Comparison of ENCODE assay signal across 8 mouse cellular contexts in the genomic region with DNA sequence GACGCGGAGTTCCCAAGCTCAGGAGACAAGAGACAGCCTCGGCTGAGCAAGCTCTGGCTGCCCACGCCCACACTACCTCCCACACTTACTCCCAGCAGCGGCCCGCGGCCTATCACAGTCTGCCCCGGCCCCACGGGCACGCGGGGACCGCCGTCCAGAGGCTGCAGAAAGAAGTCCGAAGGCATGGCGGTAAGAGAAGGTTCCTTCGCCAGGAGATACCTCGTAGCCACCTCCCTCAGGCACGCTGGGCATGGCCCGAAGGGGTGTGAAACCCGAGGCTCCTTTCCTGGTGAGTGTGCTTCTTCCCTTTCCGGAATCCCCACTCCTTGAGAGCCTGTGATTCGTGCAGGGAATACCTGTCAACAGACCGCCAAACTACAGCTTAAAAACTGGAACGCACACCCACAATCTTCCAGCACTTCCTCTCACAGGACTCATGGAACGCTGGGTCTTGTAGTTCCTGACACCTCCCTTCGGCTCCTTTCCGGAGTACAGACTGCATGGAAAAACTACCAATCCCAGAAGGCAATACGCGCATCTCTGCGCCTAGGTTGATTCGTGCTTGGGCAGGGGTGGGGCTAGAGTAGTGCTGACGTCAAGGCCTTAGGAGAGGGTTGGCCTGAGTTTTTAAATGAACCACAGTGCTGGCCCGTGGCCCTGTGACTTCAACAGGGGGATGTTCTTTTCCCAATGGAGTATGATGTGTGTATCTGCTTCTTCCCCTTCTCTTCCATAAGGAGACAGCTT. TPM values are rescaled to one million over a fixed set of nuclear protein-coding genes. Genes with fewer than 3 reads are reported as not detected.
A peak's percentile ranks its signal among the peaks of the same experiment; 100 is the strongest.
DNase-seq lines count a peak whose midpoint lies in the region; ATAC-seq lines count a peak whose summit lies in the region.

A gene (minus strand): TSS at position 423 of the 747 bp plus-strand sequence.

- H3K4me2 ChIP-seq in hindbrain, embryonic 11.5 days (replicated peaks; ENCODE audit: low read depth, low read length) = peak within 1 kb of the TSS; percentile 89

- peak within 1 kb of the TSS; percentile 48 for H3K9ac ChIP-seq in hindbrain, embryonic 11.5 days (ENCODE audit: low read depth, low read length)

- peak; percentile 97 for DNase-seq in Muller cell, postnatal 12 days (ENCODE audit: inconsistent ontology term)
- peak; percentile 94 for DNase-seq in cerebellum, adult 9-11 months
- DNase-seq in frontal cortex, adult 2 months (ENCODE audit: extremely low spot score in 1 of 2, low spot score in 1 of 2) = peak; percentile 94 to 96
- DNase-seq in hindbrain, embryonic 11.5 days (ENCODE audit: low spot score) = peak; percentile 95
- peak; percentile 79 to 86 for DNase-seq in layer of hippocampus, postnatal 10 days (ENCODE audit: low spot score in 2 of 2)
- DNase-seq in lung, postnatal 10 days = peak; percentile 96
- DNase-seq in ovary, postnatal 36 days (ENCODE audit: low spot score) = peak; percentile 81
- DNase-seq in thymus, postnatal 25 days = peak; percentile 84

- 0 out of 2 replicates have a peak, but pooled peaks cover 2% of the 10 kb centered on the region for H3K4me1 ChIP-seq in hindbrain, embryonic 11.5 days (replicated peaks; ENCODE audit: control insufficient read depth, insufficient read depth, low read length)

- no peak within 1 kb of the TSS for H3K27ac ChIP-seq in hindbrain, embryonic 11.5 days (ENCODE audit: low read depth, low read length)

- H3K27me3 ChIP-seq in hindbrain, embryonic 11.5 days (ENCODE audit: control insufficient read depth, insufficient read depth, low read length) = no peaks in the 10 kb centered on the region

- no peaks in the 10 kb centered on the region for H3K9me3 ChIP-seq in hindbrain, embryonic 11.5 days (ENCODE audit: control insufficient read depth, low read length)

- peak within 1 kb of the TSS; percentile 62 for H3K4me3 ChIP-seq in hindbrain, embryonic 11.5 days (ENCODE audit: low read depth, low read length)

- under 1% methylated on average over 33 of the region's 33 CpGs for WGBS in hindbrain, embryonic 11.5 days

- peak; percentile 99 for ATAC-seq in hindbrain, embryonic 11.5 days (ENCODE audit: low FRiP score)

- no peaks in the 10 kb centered on the region for H3K36me3 ChIP-seq in hindbrain, embryonic 11.5 days (ENCODE audit: control insufficient read depth, insufficient read depth, low read length)

RNA-seq across cellular contexts. Expression of the gene that starts here (rescaled TPM):
- 4.2 and 4.6 TPM in 2 replicates for polyA plus RNA-seq in frontal cortex, adult 2 months (2012; rRNA removed)
- polyA plus RNA-seq in hindbrain, embryonic 11.5 days (2014; fragmentation: Nextera tagmentation; extraction: Ambion mirVana) = 15.7 and 16.4 TPM in 2 replicates
- total RNA-seq in layer of hippocampus, postnatal 10 days (2021) = 1 to 10 TPM; 9.1 TPM
